Mouse (Mus musculus) kidney, adult 11 months (tissue): ENCODE results near the gene Tas1r2.

ENCODE experiments used
- DNase-seq: peaks from one replicate; pipeline ENCODE4 v3.0.0; 2022

Gene Tas1r2

GRCm38 (mm10) chr4:139653238-139653637 lies at the start of gene Tas1r2:
Gene Tas1r2 (plus strand): TSS chr4:139653538.
- no peak for DNase-seq

GRCm38 (mm10) chr4:139605216-139605615 lies 48.1 kb upstream of the Tas1r2 start:
- DNase-seq: no peak

DNA sequence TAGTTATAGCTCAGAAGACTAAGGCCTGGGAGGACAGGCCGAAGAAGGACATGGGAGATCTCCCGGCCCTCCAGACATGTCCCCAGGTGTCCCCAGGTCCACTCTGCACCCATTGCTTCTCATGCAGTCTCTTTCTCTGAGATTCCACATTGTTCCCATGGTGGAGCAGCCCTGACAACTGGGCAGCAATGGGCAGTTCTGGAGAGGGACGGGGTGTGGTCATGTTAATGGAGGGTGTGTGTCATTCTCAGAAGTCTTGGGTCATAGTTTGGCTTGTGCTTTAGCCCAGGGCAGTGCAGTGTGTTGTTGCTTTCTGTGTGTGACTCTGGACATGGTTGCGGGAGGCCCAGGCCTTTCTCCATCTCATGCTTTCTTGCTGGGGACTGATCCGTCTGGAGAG lies 46.6 kb upstream of the Tas1r2 start:
- no peak for DNase-seq

- no peak for DNase-seq
Observed at GRCm38 (mm10) chr4:139608975-139609374, 44.4 kb upstream of the Tas1r2 start.

DNA sequence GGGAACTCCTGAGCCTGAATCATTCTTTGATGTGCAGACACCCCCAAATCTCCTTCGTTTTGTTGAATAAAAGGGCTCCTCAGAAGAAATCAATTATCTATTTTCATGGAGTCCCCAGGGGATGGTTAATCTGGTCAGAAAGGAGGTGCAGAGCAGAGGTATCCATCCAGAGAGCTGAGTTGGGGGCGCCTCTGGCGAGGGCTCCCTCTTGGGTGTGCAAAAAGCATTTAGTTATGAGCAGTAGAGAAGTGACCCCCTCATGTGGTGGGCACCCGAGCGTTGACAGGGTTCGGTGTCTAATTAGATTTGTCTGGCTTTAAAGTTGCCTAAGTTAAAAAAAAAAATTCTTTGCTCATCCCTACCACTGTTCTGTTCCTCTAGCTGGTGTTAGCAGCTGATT lies 42.4 kb upstream of the Tas1r2 start:
- DNase-seq: no peak

DNA sequence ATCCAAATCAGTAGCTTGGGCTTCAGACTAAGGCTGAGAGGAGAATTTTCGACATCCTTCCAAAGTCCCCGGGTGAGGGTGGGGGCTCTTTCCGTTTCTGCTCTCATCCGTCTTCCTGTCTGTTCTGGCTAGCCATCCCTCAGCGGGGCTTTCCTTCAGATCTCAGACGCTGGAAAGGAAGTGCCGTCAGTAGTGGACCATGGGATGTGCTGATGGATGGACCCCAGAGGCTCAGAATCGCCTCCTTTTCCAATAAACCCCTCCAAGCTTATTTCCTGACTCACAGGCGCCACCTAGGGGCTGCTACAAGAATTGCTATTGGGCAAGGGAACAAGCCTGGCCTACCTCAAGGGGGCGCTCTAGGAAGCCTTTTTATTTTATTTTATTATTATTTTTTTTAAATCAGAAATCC lies 41.8 kb upstream of the Tas1r2 start:
- peak; percentile 65 for DNase-seq

GRCm38 (mm10) chr4:139614524-139615260 lies 38.6 kb upstream of the Tas1r2 start:
- no peak for DNase-seq

DNA sequence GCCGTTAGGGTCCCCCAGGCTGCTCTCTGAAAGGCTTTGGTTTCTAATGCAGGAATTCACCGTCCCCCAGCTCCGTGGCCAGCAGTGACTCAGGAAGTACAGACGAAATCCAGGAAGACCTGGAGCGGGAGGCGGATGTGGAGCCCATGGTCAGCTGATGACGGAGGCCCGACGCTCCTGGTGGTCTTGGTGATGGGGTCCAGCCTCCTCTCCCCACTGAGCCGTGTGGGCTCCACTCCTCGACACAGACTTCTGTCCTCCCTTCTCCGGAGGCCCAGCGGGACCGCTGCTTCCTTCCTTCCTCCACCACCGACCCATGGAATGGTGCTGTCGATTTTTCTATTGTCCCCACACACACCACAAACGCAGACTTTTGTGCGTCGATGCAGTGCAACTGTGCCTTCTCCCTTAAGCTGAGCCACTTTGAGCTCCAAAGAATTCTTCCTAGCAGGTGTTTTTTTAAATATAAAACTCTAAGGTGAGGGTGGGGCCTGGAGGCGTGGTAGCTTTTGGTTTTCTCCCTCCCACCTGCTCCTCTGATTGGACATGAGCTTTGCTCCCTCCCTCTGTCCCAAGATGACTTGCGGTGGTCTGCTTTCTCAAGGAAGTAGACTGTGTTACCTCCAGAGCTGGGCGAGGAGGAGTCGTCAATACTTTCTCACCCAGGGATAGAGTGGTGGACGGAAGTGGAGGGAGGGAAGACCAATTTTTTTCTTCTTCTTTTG lies 36.9 kb upstream of the Tas1r2 start:
- DNase-seq: peak; percentile 71

GRCm38 (mm10) chr4:139617001-139617364 lies 36.4 kb upstream of the Tas1r2 start:
- DNase-seq: no peak

GRCm38 (mm10) chr4:139619765-139620164 lies 33.6 kb upstream of the Tas1r2 start:
- no peak for DNase-seq

- peak; percentile 97 for DNase-seq
Observed at GRCm38 (mm10) chr4:139622373-139623282, 30.7 kb upstream of the Tas1r2 start, which contains the start of gene Aldh4a1. Gene Aldh4a1 (plus strand): TSS chr4:139622866.

- peak; percentile 59 for DNase-seq
Observed at GRCm38 (mm10) chr4:139623434-139624115, 29.8 kb upstream of the Tas1r2 start.

DNA sequence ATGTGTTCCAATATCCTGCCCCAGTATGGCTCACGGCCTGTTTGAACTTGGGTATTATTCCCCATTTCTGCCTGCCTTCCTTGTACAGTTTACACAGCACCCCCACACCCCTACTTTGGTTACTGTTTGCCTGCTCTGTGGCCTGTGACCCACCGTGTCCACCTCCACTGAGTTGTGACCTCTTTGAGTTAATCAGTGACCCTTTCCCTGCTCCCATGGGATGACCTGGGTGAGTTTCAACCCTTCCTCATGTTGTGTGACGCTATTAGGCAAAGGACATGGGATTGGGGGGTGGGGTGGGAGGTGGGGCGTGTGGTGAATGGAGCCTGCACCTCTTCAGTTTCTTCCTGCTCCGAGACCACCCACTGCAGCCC lies 29.2 kb upstream of the Tas1r2 start:
- DNase-seq: peak; percentile 88

- DNase-seq: peak; percentile 88
Observed at GRCm38 (mm10) chr4:139624706-139625105, 28.6 kb upstream of the Tas1r2 start.

DNA sequence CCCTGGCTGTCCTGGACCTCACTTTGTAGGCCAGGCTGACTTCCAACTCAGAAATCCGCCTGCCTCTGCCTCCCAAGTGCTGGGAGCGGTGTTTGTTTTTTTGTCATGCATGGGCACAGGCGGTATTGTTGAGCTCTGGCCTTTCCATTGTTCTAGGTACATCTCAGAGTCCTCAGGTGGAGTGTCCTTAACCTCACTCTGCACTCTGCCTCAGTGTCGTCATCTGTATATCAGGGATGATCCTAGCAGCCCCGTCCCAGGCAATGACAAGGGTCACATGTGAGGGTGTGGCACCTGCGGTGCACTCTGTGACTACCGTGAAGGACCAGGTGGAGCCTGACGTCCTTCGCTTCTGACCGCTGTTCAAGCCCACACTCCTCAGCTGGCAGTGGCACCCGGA lies 26.0 kb upstream of the Tas1r2 start:
- no peak for DNase-seq

DNA sequence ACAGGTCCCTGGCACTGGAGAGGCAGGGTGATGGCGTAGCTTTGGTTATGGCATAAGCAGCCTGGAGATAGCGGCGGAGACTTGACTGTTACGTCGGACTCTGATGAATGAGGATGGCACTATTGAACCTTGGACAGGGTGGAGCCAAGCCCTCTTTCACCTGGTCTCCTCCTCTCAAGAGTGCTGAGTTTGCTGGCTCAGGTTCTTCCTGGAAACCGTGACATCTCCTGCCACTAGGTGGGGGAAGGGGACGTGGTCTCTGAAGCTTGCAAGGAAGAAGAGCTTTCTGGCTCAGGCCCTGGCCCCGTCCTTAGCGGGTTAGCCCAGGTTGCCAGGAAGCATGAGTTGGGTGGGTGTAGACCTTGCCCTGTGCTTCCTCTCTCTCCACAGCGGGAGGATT lies 23.2 kb upstream of the Tas1r2 start:
- peak; percentile 93 for DNase-seq

DNA sequence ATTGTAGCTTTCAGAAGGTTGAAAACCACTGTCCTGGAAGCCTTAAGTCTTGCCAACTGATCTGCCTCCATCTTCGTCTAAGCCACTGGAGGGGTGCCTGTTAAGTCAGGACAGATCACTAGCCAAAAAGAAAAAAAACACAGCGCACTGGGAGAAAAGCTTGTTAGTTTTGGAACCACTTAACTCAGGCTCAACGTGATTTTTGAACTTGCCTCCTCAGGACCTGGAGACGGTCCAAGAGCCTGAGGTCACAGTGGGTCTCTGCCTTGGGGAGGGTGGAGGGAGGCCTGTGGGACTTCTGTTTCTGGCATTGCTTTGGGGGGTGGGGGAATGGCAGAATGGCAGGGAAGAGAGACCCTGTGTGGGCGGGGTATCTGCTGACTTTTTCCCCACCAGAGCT lies 22.2 kb upstream of the Tas1r2 start:
- DNase-seq: peak; percentile 66

- DNase-seq: peak; percentile 74
Observed at GRCm38 (mm10) chr4:139631569-139632253, 21.6 kb upstream of the Tas1r2 start.

DNA sequence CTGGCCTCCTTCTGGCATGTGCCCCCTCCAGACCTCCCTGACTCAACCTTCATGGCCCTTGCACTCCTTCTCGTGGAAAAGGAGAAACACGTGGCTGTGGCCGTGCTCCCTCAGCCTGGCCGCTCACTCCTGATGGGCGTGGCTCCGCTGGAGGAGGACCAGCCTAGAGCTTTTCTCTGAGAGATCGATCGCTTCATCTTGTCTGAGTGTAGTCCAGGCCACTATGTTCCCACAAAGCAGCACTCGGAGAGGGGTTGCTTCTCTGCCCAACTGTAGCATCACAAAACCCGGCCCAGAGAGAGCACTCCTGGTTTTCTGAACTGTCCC lies 21.1 kb upstream of the Tas1r2 start:
- DNase-seq: no peak

GRCm38 (mm10) chr4:139636373-139636772 lies 17.0 kb upstream of the Tas1r2 start:
- no peak for DNase-seq

DNA sequence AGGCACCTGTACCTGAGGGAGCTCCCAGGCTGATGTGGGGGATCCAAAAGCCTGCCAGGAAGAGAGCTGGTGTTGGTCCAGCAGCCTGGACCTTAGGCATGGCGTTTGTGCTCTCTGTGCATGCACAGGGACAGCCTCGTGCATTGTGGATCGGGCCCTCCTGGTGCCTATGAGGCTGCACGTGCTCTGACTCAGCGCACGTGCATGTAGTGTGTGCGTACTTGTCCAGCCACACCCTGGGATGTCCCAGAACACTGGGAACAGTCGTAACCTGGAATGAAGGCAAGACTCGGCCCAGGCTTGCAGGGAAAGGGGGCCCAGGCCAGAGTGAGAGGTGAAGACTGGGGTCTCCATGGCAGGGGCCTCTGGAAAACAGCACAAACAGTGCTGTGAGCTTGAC lies 15.5 kb upstream of the Tas1r2 start:
- no peak for DNase-seq

DNA sequence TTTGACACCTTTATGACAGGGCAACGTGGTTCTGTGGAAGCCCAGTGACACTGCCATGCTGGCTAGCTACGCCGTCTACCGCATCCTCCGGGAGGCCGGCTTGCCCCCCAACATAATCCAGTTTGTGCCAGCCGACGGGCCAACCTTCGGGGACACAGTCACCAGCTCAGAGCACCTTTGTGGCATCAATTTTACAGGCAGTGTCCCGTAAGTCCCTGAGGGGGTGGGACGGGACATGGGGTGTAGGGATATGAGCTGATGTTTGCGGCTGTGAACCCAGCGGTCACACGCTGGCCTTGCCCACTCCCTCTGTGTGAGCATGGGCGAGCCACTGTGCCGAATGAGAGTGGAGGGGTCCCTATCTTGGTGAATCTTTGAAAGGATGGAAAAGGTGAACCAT lies 15.0 kb upstream of the Tas1r2 start:
- DNase-seq: no peak
